Mouse (Mus musculus) mouse embryonic stem cell (cell line): ENCODE results near the gene Arsb.

Experiments used
- in situ Hi-C, 2 experiments: fragments of 300-500 bp; cut with MboI; formaldehyde crosslinking; loops; 1 replicate in 1 of 2; 3 replicates in 1 of 2; pipeline ENCODE4 v1.14.3; 2019 to 2020; ENCODE audit warnings: low sequenced_read_pairs in 2 of 2, low pct_unique_long_range_greater_than_20kb in 1 of 2, mixed read lengths in 1 of 2; ENCODE audit not compliant: unreplicated experiment in 1 of 2

Arsb gene

GRCm38 (mm10) chr13:93864066-93864740 lies 92.8 kb downstream of the Arsb start:
- in situ Hi-C loops = no loop called here

- in situ Hi-C loops = no loop called here
These were observed 95.2 kb downstream of the Arsb start for GRCm38 (mm10) chr13:93866638-93867037.

GRCm38 (mm10) chr13:93871681-93872080 lies 100.3 kb downstream of the Arsb start:
- in situ Hi-C loops = no loop called here

GRCm38 (mm10) chr13:93872591-93872990 lies 101.2 kb downstream of the Arsb start:
- in situ Hi-C loops = no loop called here

- in situ Hi-C loops = no loop called here
These were observed 106.5 kb downstream of the Arsb start for GRCm38 (mm10) chr13:93877924-93878323.

GRCm38 (mm10) chr13:93879426-93879825 lies 108.0 kb downstream of the Arsb start:
- in situ Hi-C loops = no loop called here

GRCm38 (mm10) chr13:93882132-93882531 lies 110.7 kb downstream of the Arsb start:
- in situ Hi-C loops = no loop called here

- in situ Hi-C loops = no loop called here
These were observed 115.6 kb downstream of the Arsb start for GRCm38 (mm10) chr13:93886999-93887398.

- in situ Hi-C loops = no loop called here
These were observed 116.8 kb downstream of the Arsb start for GRCm38 (mm10) chr13:93888196-93888595.

GRCm38 (mm10) chr13:93888916-93889315 lies 117.5 kb downstream of the Arsb start:
- in situ Hi-C loops = no loop called here

- in situ Hi-C loops = no loop called here
These were observed 118.6 kb downstream of the Arsb start for GRCm38 (mm10) chr13:93889991-93890390.

GRCm38 (mm10) chr13:93891276-93891675 lies 119.8 kb downstream of the Arsb start:
- in situ Hi-C loops = no loop called here

GRCm38 (mm10) chr13:93892101-93892500 lies 120.7 kb downstream of the Arsb start:
- in situ Hi-C loops = no loop called here

- in situ Hi-C loops = no loop called here
These were observed 122.7 kb downstream of the Arsb start for GRCm38 (mm10) chr13:93894105-93894504.

GRCm38 (mm10) chr13:93895430-93895829 lies 124.0 kb downstream of the Arsb start:
- in situ Hi-C loops = no loop called here

- in situ Hi-C loops = no loop called here
These were observed 126.8 kb downstream of the Arsb start for GRCm38 (mm10) chr13:93897943-93898826.

GRCm38 (mm10) chr13:93899378-93900256 lies 128.2 kb downstream of the Arsb start:
- in situ Hi-C loops = no loop called here

- in situ Hi-C loops = no loop called here
These were observed 129.7 kb downstream of the Arsb start for GRCm38 (mm10) chr13:93900934-93901626.
